Comparison of ENCODE assay signal across 16 mouse cellular contexts in genomic region chr14:46566681-46567410, GRCm38 (mm10).
DNase-seq lines count a peak whose midpoint lies in the region; ATAC-seq and TF ChIP-seq lines count a peak whose summit lies in the region.
"Had no signal": no experiment of that assay in that cellular context is flagged by ENCODE, and none has a peak within 500 bp of the region (broad histone marks: within the 10 kb centered on the region; RNA-seq: fewer than 3 reads in every experiment).

No protein-coding gene starts in this region.

- H3K27me3 ChIP-seq in kidney, adult 2 months (replicated peaks; ENCODE audit: control insufficient read depth, insufficient read depth, low read length), result no peaks in the 10 kb centered on the region
- H3K27me3 ChIP-seq in midbrain, postnatal 0 days (ENCODE audit: insufficient read depth, low read length), result no peaks in the 10 kb centered on the region
- no peaks in the 10 kb centered on the region for H3K27me3 ChIP-seq in midbrain, embryonic 13.5 days
- peaks cover 20% of the 10 kb centered on the region for H3K27me3 ChIP-seq in limb, embryonic 10.5 days (ENCODE audit: low read depth, poor library complexity, severe bottlenecking)
- H3K27me3 ChIP-seq in stomach, embryonic 16.5 days (ENCODE audit: control insufficient read depth, insufficient read depth, low read length), result no peaks in the 10 kb centered on the region
- H3K27me3 ChIP-seq in neural tube, embryonic 15.5 days (replicated peaks), result no peaks in the 10 kb centered on the region

- TF ChIP-seq POLR2A in kidney, adult 2 months (IDR thresholded peaks at IDR 0.05; ENCODE audit: low read depth, low read length), result no peak

- no peak overlapping the region for H3K27ac ChIP-seq in kidney, adult 2 months (ENCODE audit: insufficient read depth, low read depth, low read length)
- H3K27ac ChIP-seq in midbrain, postnatal 0 days (ENCODE audit: low read depth, low read length), result no peak overlapping the region
- H3K27ac ChIP-seq in midbrain, embryonic 13.5 days, result no peak overlapping the region
- H3K27ac ChIP-seq in limb, embryonic 10.5 days, result peak overlapping the region; percentile 21; the same call in 1 of the 2 replicates
- peak overlapping the region; percentile 60 for H3K27ac ChIP-seq in stomach, embryonic 16.5 days (ENCODE audit: low read length)
- no peak overlapping the region for H3K27ac ChIP-seq in neural tube, embryonic 15.5 days (replicated peaks)
- H3K27ac ChIP-seq: forebrain, embryonic 12.5 days; hindbrain, postnatal 0 days had no signal

- peak; percentile 13 for DNase-seq in kidney, adult 2 months
- no peak for DNase-seq in kidney, adult 18-20 months
- DNase-seq in midbrain, postnatal 0 days (ENCODE audit: low spot score), result peak; percentile 9
- DNase-seq in limb, embryonic 10.5 days (ENCODE audit: low spot score), result no peak
- no peak for DNase-seq in cerebellum, postnatal 36 days
- DNase-seq: B cell, adult 2 months; cerebellum, adult 11-12 months; liver; liver, postnatal 0 days; lung, postnatal 36 days; thymus, postnatal 14 days had no signal

- no peak for TF ChIP-seq CTCF in kidney, adult 2 months (conservative IDR thresholded peaks at IDR 0.05; ENCODE audit: insufficient read depth, insufficient read length, low read depth, low read length)
- no peak for TF ChIP-seq CTCF in midbrain, postnatal 0 days (IDR thresholded peaks at IDR 0.05)

- no peak for ATAC-seq in midbrain, postnatal 0 days (ENCODE audit: low FRiP score)
- ATAC-seq in midbrain, embryonic 13.5 days, result no peak
- ATAC-seq in stomach, embryonic 16.5 days (ENCODE audit: insufficient read depth, low FRiP score), result peak; percentile 56; the same call in 1 of the 2 replicates
- no peak for ATAC-seq in neural tube, embryonic 15.5 days (ENCODE audit: low FRiP score)
- ATAC-seq: hindbrain, postnatal 0 days; liver, postnatal 0 days had no signal

- H3K4me2 ChIP-seq in midbrain, postnatal 0 days (ENCODE audit: low read depth, low read length, poor library complexity, severe bottlenecking), result no peak overlapping the region
- H3K4me2 ChIP-seq in midbrain, embryonic 13.5 days (replicated peaks), result no peak overlapping the region
- no peak overlapping the region for H3K4me2 ChIP-seq in stomach, embryonic 16.5 days (ENCODE audit: low read depth, low read length)
- no peak overlapping the region for H3K4me2 ChIP-seq in neural tube, embryonic 15.5 days
- H3K4me2 ChIP-seq: forebrain, embryonic 12.5 days had no signal

- no peaks in the 10 kb centered on the region for H3K9me3 ChIP-seq in midbrain, postnatal 0 days (ENCODE audit: low read length)
- no peaks in the 10 kb centered on the region for H3K9me3 ChIP-seq in midbrain, embryonic 13.5 days
- H3K9me3 ChIP-seq in limb, embryonic 10.5 days (replicated peaks), result no peaks in the 10 kb centered on the region
- no peaks in the 10 kb centered on the region for H3K9me3 ChIP-seq in stomach, embryonic 16.5 days (replicated peaks; ENCODE audit: control insufficient read depth, low read length)
- no peaks in the 10 kb centered on the region for H3K9me3 ChIP-seq in neural tube, embryonic 15.5 days (replicated peaks)
- H3K9me3 ChIP-seq: forebrain, embryonic 12.5 days had no signal

- no peaks in the 10 kb centered on the region for H3K36me3 ChIP-seq in kidney, adult 2 months (ENCODE audit: control insufficient read depth, insufficient read depth, low read length)
- H3K36me3 ChIP-seq in midbrain, postnatal 0 days (ENCODE audit: insufficient read depth, low read length), result no peaks in the 10 kb centered on the region
- H3K36me3 ChIP-seq in midbrain, embryonic 13.5 days, result no peaks in the 10 kb centered on the region
- no peaks in the 10 kb centered on the region for H3K36me3 ChIP-seq in limb, embryonic 10.5 days
- H3K36me3 ChIP-seq in stomach, embryonic 16.5 days (ENCODE audit: control insufficient read depth, insufficient read depth, low read length), result no peaks in the 10 kb centered on the region
- H3K36me3 ChIP-seq in neural tube, embryonic 15.5 days, result no peaks in the 10 kb centered on the region
- H3K36me3 ChIP-seq: forebrain, embryonic 12.5 days had no signal

- 34% methylated on average over 9 of the region's 9 CpGs for WGBS in kidney, adult 2 months
- 73% methylated on average over 9 of the region's 9 CpGs for WGBS in midbrain, postnatal 0 days
- 74% methylated on average over 9 of the region's 9 CpGs for WGBS in midbrain, embryonic 13.5 days
- WGBS in limb, embryonic 10.5 days, result 15% methylated on average over 9 of the region's 9 CpGs
- WGBS in stomach, embryonic 16.5 days, result 16% methylated on average over 9 of the region's 9 CpGs
- 14% methylated on average over 9 of the region's 9 CpGs for WGBS in neural tube, embryonic 15.5 days

- no peak overlapping the region for H3K4me3 ChIP-seq in kidney, adult 2 months (ENCODE audit: insufficient read depth, low read depth, low read length)
- no peak overlapping the region for H3K4me3 ChIP-seq in midbrain, postnatal 0 days (ENCODE audit: low read depth, low read length)
- no peak overlapping the region for H3K4me3 ChIP-seq in midbrain, embryonic 13.5 days (replicated peaks)
- H3K4me3 ChIP-seq in limb, embryonic 10.5 days, result no peak overlapping the region
- H3K4me3 ChIP-seq in stomach, embryonic 16.5 days (replicated peaks; ENCODE audit: low read length), result no peak overlapping the region
- H3K4me3 ChIP-seq in neural tube, embryonic 15.5 days (replicated peaks), result no peak overlapping the region
- H3K4me3 ChIP-seq: forebrain, embryonic 12.5 days had no signal

- no peak overlapping the region for H3K9ac ChIP-seq in midbrain, postnatal 0 days (replicated peaks; ENCODE audit: low read length, poor library complexity, severe bottlenecking)
- no peak overlapping the region for H3K9ac ChIP-seq in midbrain, embryonic 13.5 days (replicated peaks)
- no peak overlapping the region for H3K9ac ChIP-seq in stomach, embryonic 16.5 days (ENCODE audit: low read length)
- H3K9ac ChIP-seq in neural tube, embryonic 15.5 days (replicated peaks), result no peak overlapping the region
- H3K9ac ChIP-seq: forebrain, embryonic 12.5 days; liver, postnatal 0 days had no signal

- H3K4me1 ChIP-seq in kidney, adult 2 months (ENCODE audit: control insufficient read depth, insufficient read depth, low read length), result no peaks in the 10 kb centered on the region
- H3K4me1 ChIP-seq in midbrain, postnatal 0 days (ENCODE audit: insufficient read depth, low read length), result no peaks in the 10 kb centered on the region
- peaks cover 2% of the 10 kb centered on the region; the same call in 1 of the 2 replicates for H3K4me1 ChIP-seq in midbrain, embryonic 13.5 days (replicated peaks)
- peaks cover 51% of the 10 kb centered on the region for H3K4me1 ChIP-seq in limb, embryonic 10.5 days
- peaks cover 22% of the 10 kb centered on the region for H3K4me1 ChIP-seq in stomach, embryonic 16.5 days (ENCODE audit: control insufficient read depth, insufficient read depth, low read length)
- H3K4me1 ChIP-seq in neural tube, embryonic 15.5 days, result no peaks in the 10 kb centered on the region
- H3K4me1 ChIP-seq: forebrain, embryonic 12.5 days had no signal

Comparison
In these comparisons a context has a peak if more than half of its experiments do, and no peak if none do; other contexts are left out.
1. DNase-seq: peak in kidney, adult 2 months (single experiment) and midbrain, postnatal 0 days (single experiment); none in kidney, adult 18-20 months (single experiment), limb, embryonic 10.5 days (single experiment) and cerebellum, postnatal 36 days (0 of 2).
2. H3K27ac ChIP-seq: peak in limb, embryonic 10.5 days (single experiment) and stomach, embryonic 16.5 days (single experiment); none in kidney, adult 2 months (single experiment), midbrain, postnatal 0 days (single experiment), midbrain, embryonic 13.5 days (single experiment) and neural tube, embryonic 15.5 days (single experiment).